Mouse (Mus musculus) CH12.LX (cell line): ENCODE measurements around the gene Foxa1. TPM values are rescaled to one million over a fixed set of nuclear protein-coding genes. Genes with fewer than 3 reads are reported as not detected.

Source experiments
- DNase-seq: peaks from one replicate; pipeline ENCODE4 v3.0.0-alpha.2; 2013; ENCODE audit errors: extremely low read depth
- H3K27ac ChIP-seq: 2 replicates; pipeline ENCODE4 v1.5.1; 2012; ENCODE audit warnings: low read depth, mild to moderate bottlenecking, control low read depth, moderate library complexity; ENCODE audit not compliant: insufficient read depth
- H3K27me3 ChIP-seq: replicated peaks from 2 replicates; pipeline ENCODE3; 2012; ENCODE audit warnings: inconsistent platforms
- H3K36me3 ChIP-seq, 2 experiments: replicated peaks in 1 of 2; 2 replicates each; pipeline versions ENCODE3 to v1.6.1; 2012; ENCODE audit warnings: inconsistent platforms in 1 of 2, low read length in 1 of 2, mild to moderate bottlenecking in 1 of 2, mixed read lengths in 1 of 2, moderate library complexity in 1 of 2; ENCODE audit not compliant: control insufficient read depth in 1 of 2, insufficient read depth in 1 of 2
- H3K4me1 ChIP-seq, 2 experiments: 2 replicates each; pipeline ENCODE4 v1.6.1; 2012; ENCODE audit warnings: inconsistent platforms in 1 of 2, moderate library complexity in 1 of 2; ENCODE audit not compliant: insufficient read depth in 2 of 2, control insufficient read depth in 1 of 2
- H3K4me2 ChIP-seq: 2 replicates; pipeline ENCODE4 v1.6.1; 2012; ENCODE audit warnings: low read depth, mild to moderate bottlenecking, control low read depth; ENCODE audit not compliant: poor library complexity, insufficient read depth, severe bottlenecking
- H3K4me3 ChIP-seq, 3 experiments: fragments of 150-350 bp in 1 of 3; sonication (generic) in 1 of 3; replicated peaks in 1 of 3; 2 replicates each; pipeline versions ENCODE3 to v1.5.1; 2011 to 2012; ENCODE audit warnings: low read depth in 2 of 3, low read length in 2 of 3, mild to moderate bottlenecking in 2 of 3, moderate library complexity in 2 of 3, control low read depth in 1 of 3, improper control_type of control experiment in 1 of 3, inconsistent platforms in 1 of 3, mixed read lengths in 1 of 3; ENCODE audit not compliant: poor library complexity in 1 of 3
- H3K79me2 ChIP-seq: replicated peaks from 2 replicates; pipeline ENCODE4 v1.6.1; 2012; ENCODE audit warnings: mild to moderate bottlenecking, moderate library complexity; ENCODE audit not compliant: control insufficient read depth, poor library complexity, insufficient read depth, severe bottlenecking; ENCODE audit errors: extremely low read depth
- H3K9ac ChIP-seq: 2 replicates; pipeline ENCODE4 v1.6.1; 2012; ENCODE audit warnings: low read depth, mild to moderate bottlenecking, control low read depth, moderate library complexity; ENCODE audit not compliant: insufficient read depth
- H3K9me3 ChIP-seq: replicated peaks from 2 replicates; pipeline ENCODE3; 2012; ENCODE audit warnings: low read length, inconsistent platforms, mixed read lengths
- BHLHE40 ChIP-seq: IDR thresholded peaks from 2 replicates; pipeline ENCODE4 v1.6.1; 2011; ENCODE audit warnings: mild to moderate bottlenecking, low read depth, low read length, improper control_type of control experiment
- GABPA ChIP-seq: IDR thresholded peaks from 2 replicates; pipeline ENCODE4 v1.6.1; 2012; ENCODE audit warnings: low read depth, low read length, improper control_type of control experiment, inconsistent platforms; ENCODE audit not compliant: insufficient replicate concordance
- IRF4 ChIP-seq: IDR thresholded peaks from 2 replicates; pipeline ENCODE4 v1.6.1; 2014; ENCODE audit warnings: low read depth, mild to moderate bottlenecking, inconsistent platforms, low read length, improper control_type of control experiment
- MAFK ChIP-seq: IDR thresholded peaks from 2 replicates; pipeline ENCODE4 v1.6.1; 2011; ENCODE audit warnings: low read length, improper control_type of control experiment; ENCODE audit not compliant: insufficient replicate concordance
- MAX ChIP-seq: IDR thresholded peaks from 2 replicates; pipeline ENCODE4 v1.6.1; 2011; ENCODE audit warnings: low read length, improper control_type of control experiment
- MAZ ChIP-seq: IDR thresholded peaks from 2 replicates; pipeline ENCODE4 v1.6.1; 2012; ENCODE audit warnings: low read depth, mild to moderate bottlenecking, inconsistent platforms, low read length, improper control_type of control experiment, moderate library complexity
- MXI1 ChIP-seq: IDR thresholded peaks from 2 replicates; pipeline ENCODE4 v1.6.1; 2011; ENCODE audit warnings: mild to moderate bottlenecking, low read depth, low read length, improper control_type of control experiment
- NRF1 ChIP-seq: IDR thresholded peaks from 2 replicates; pipeline ENCODE4 v1.6.1; 2014; ENCODE audit warnings: low read depth, mild to moderate bottlenecking, inconsistent platforms, low read length, improper control_type of control experiment, moderate library complexity
- PAX5 ChIP-seq: IDR thresholded peaks from 2 replicates; pipeline ENCODE4 v1.6.1; 2012; ENCODE audit warnings: low read length, inconsistent platforms, mixed read lengths
- RCOR1 ChIP-seq: conservative IDR thresholded peaks from 2 replicates; pipeline ENCODE4 v1.6.1; 2012; ENCODE audit warnings: low read depth, mild to moderate bottlenecking, inconsistent platforms, low read length, improper control_type of control experiment
- SMC3 ChIP-seq: IDR thresholded peaks from 2 replicates; pipeline ENCODE4 v1.6.1; 2011; ENCODE audit warnings: low read depth, low read length, improper control_type of control experiment
- TBP ChIP-seq: conservative IDR thresholded peaks from 2 replicates; pipeline ENCODE4 v1.6.1; 2011; ENCODE audit warnings: low read depth, low read length, improper control_type of control experiment
- UBTF ChIP-seq: IDR thresholded peaks from 2 replicates; pipeline ENCODE4 v1.6.1; 2012; ENCODE audit warnings: low read depth, mild to moderate bottlenecking, inconsistent platforms, low read length, improper control_type of control experiment, moderate library complexity
- USF1 ChIP-seq: IDR thresholded peaks from 2 replicates; pipeline ENCODE4 v1.6.1; 2014; ENCODE audit warnings: low read depth, mild to moderate bottlenecking, inconsistent platforms, low read length, improper control_type of control experiment
- ZMIZ1 ChIP-seq: IDR thresholded peaks from 2 replicates; pipeline ENCODE4 v1.6.1; 2012; ENCODE audit warnings: low read depth, mild to moderate bottlenecking, inconsistent platforms, low read length, improper control_type of control experiment
- ZNF384 ChIP-seq: IDR thresholded peaks from 2 replicates; pipeline ENCODE4 v1.6.1; 2012; ENCODE audit warnings: low read depth, low read length, improper control_type of control experiment, inconsistent platforms
- dilution Hi-C: fragments of 300-500 bp; cut with MboI; formaldehyde crosslinking; loops from 2 replicates; pipeline ENCODE4 v1.14.3; 2020; ENCODE audit warnings: low sequenced_read_pairs; ENCODE audit not compliant: extremely low pct_unique_long_range_greater_than_20kb, extremely low pct_ligation_motif_present
- in situ Hi-C: fragments of 300-500 bp; cut with MboI; formaldehyde crosslinking; loops from 3 replicates; pipeline ENCODE4 v1.14.3; 2019; ENCODE audit warnings: low sequenced_read_pairs, low pct_ligation_motif_present, low pct_unique_long_range_greater_than_20kb, mixed read lengths
- polyA plus RNA-seq: library from polyadenylated mRNA; unstranded; fragments of >175 nt; gene quantifications from 2 replicates; pipeline ENCODE4 v1.2.1, GENCODE M21; 2012; ENCODE audit warnings: low read depth; ENCODE audit not compliant: insufficient read length
- total RNA-seq, 2 experiments: library from RNA; depleted of rRNA; stranded (reverse); fragments of 300-350 nt in 1 of 2; fragments of >200 nt in 1 of 2; gene quantifications; 2 replicates each; pipeline ENCODE4 v1.2.3; 2012 to 2014

The Foxa1 gene
- total and polyA plus RNA-seq, 3 experiments = not detected

GRCm38 (mm10) chr12:57511127-57511526 lies 35.6 kb downstream of the Foxa1 start:
- no peak for DNase-seq
- dilution Hi-C loops (no loop called here), in situ Hi-C loops (no loop called here)
- Histone ChIP-seq H3K9me3 (no peaks in the 10 kb centered on the region), H3K27ac (no peak overlapping the region), H3K4me3 (no peak overlapping the region), H3K4me2 (no peak overlapping the region), H3K27me3 (no peaks in the 10 kb centered on the region), H3K36me3 (no peaks in the 10 kb centered on the region), H3K9ac (no peak overlapping the region), H3K79me2 (no peaks in the 10 kb centered on the region), H3K4me1 (no peaks in the 10 kb centered on the region)
- TF ChIP-seq ZMIZ1 (no peak), TBP (no peak), RCOR1 (no peak), MAFK (no peak), NRF1 (no peak), ZNF384 (no peak), MAX (no peak), USF1 (no peak), MXI1 (no peak), GABPA (no peak), BHLHE40 (no peak), UBTF (no peak)

- dilution Hi-C loops = no loop called here
- Histone ChIP-seq H3K79me2 (no peaks in the 10 kb centered on the region), H3K4me2 (no peak overlapping the region), H3K9me3 (no peaks in the 10 kb centered on the region), H3K9ac (no peak overlapping the region), H3K4me3 (no peak overlapping the region), H3K4me1 (peaks cover 0 to 3% of the 10 kb centered on the region in 2 experiments; a peak in 1 of 4 replicates), H3K27ac (no peak overlapping the region), H3K36me3 (no peaks in the 10 kb centered on the region), H3K27me3 (no peaks in the 10 kb centered on the region)
- TF ChIP-seq MAFK (no peak), NRF1 (no peak), PAX5 (no peak), IRF4 (no peak), GABPA (no peak), MAZ (no peak), SMC3 (no peak), RCOR1 (no peak)
- DNase-seq = no peak
- in situ Hi-C loops = no loop called here
Measured at GRCm38 (mm10) chr12:57509726-57510125, 37.0 kb downstream of the Foxa1 start.
